Mouse (Mus musculus) liver, embryonic 14.5 days (tissue): ENCODE results near the gene Usp46.

Experiments used
- CTCF ChIP-seq: IDR thresholded peaks from 2 replicates; pipeline ENCODE4 v1.5.1; 2016; ENCODE audit warnings: antibody characterized with exemption, low read depth, control low read depth
- EP300 ChIP-seq: IDR thresholded peaks from 2 replicates; pipeline ENCODE4 v1.6.1; 2016; ENCODE audit warnings: antibody characterized with exemption, low read depth

DNA sequence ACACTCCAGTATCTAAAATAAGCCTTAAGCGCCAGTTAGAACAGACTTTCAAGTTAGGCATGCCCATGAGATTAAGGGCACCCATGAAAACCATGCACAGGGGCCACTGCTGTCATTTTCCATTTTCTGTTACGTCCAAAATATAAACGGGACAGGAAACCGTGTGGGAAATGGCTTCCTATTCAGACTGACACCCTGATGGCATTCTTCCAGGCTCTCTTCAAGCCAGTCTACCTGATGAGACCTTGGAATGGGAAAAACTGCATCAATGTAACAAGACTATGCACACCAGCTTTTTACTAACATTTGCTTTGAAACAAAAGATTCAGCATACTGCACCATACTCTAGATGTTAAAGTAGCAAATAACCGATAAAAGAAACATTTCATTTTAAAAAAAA, 69.3 kb downstream of the Usp46 start:
- no peak for TF ChIP-seq CTCF
- TF ChIP-seq EP300, result no peak
